9 mouse cellular contexts compared by ENCODE assay signal in the genomic region with DNA sequence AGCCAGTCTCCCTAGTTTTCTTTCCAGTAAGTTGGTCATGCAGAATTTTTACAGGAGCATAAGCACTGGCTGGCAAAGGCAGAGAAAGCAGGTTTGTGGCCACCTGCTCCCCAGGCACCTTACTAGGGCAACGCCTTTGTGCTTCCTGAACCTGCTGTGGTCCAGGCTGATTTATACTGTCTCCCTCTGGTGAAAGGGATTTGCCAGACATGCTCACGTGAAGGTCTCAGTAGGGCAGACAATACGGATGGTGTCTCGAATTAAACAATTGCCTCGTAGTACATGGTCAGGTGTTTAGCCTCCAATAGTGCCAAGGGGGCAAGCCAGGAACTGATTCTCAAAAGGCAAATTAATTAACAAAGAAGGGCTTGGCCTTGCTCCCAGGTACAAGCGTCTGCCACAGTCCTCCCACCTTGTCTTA.
"Had no signal": no experiment of that assay in that cellular context is flagged by ENCODE, and none has a peak within 500 bp of the region (broad histone marks: within the 10 kb centered on the region; RNA-seq: fewer than 3 reads in every experiment).

No protein-coding gene starts in this region.

- DNase-seq: kidney, postnatal 25 days; layer of hippocampus, adult 9-11 months; left cerebral cortex, postnatal 4 days; lung, adult 2 months; lung, postnatal 36 days; right cerebral cortex, postnatal 25 days; thymus, postnatal 36 days had no signal

- ATAC-seq: lung, postnatal 0 days; midbrain, embryonic 16.5 days had no signal
